Mouse (Mus musculus) ovary, postnatal 36 days (tissue): ENCODE measurements at regions not wholly inside any gene's neighbourhood (a gene's known extent, or its start where the extent isn't known, plus 50 kb on each side); places are given as distances from the start of the nearest gene placed in this dataset.

Experiments
- DNase-seq: peaks from one replicate; pipeline ENCODE4 v3.0.0; 2022; ENCODE audit warnings: low spot score, mixed read lengths

- no peak for DNase-seq
These were observed 55.9 kb upstream of the Tbc1d2b start for GRCm38 (mm10) chr9:90326531-90326930.
